11 mouse cellular contexts compared by ENCODE assay signal in the genomic region with DNA sequence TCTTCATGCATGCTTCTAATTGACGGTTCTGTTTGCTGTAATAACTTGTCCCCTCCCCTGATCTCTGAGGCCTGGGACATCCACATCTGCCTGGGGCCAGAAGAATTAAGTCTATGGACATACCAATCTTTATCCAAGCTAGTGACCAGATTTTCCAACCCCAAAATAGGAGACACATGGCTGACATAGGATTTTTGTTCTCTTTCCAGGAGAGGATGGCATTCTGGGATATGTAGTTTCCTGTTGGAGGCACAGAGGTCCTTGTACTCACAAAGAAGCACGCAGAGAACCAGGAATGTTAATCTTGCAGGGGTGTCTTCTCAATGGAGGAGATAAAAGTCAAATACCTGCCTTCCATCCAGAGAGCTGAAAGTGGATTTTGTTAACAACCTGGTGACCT. TPM values are rescaled to one million over a fixed set of nuclear protein-coding genes. Genes with fewer than 3 reads are reported as not detected.
DNase-seq lines count a peak whose midpoint lies in the region; ATAC-seq and TF ChIP-seq lines count a peak whose summit lies in the region.
"Had no signal": no experiment of that assay in that cellular context is flagged by ENCODE, and none has a peak within 500 bp of the region (broad histone marks: within the 10 kb centered on the region; RNA-seq: fewer than 3 reads in every experiment).

No protein-coding gene starts in this region.

- no peaks in the 10 kb centered on the region for H3K27me3 ChIP-seq in hindbrain, postnatal 0 days (ENCODE audit: insufficient read depth, low read length)
- H3K27me3 ChIP-seq in hindbrain, embryonic 13.5 days, result peaks cover 60% of the 10 kb centered on the region
- H3K27me3 ChIP-seq in C2C12 (ENCODE audit: control insufficient read depth, insufficient read depth, insufficient read length), result no peaks in the 10 kb centered on the region
- H3K27me3 ChIP-seq in embryonic facial prominence, embryonic 14.5 days (replicated peaks; ENCODE audit: control insufficient read depth, insufficient read depth, low read length), result peaks cover 4% of the 10 kb centered on the region; the same call in 1 of the 2 replicates

- H3K27ac ChIP-seq in hindbrain, postnatal 0 days, result no peak overlapping the region
- H3K27ac ChIP-seq in hindbrain, embryonic 13.5 days, result no peak overlapping the region
- peak overlapping the region; percentile 59; the same call in 1 of the 2 replicates for H3K27ac ChIP-seq in embryonic facial prominence, embryonic 14.5 days (replicated peaks; ENCODE audit: low read depth, low read length)
- H3K27ac ChIP-seq: hindbrain, embryonic 10.5 days; neural tube, embryonic 13.5 days had no signal

- no peak overlapping the region for H3ac ChIP-seq in C2C12 (ENCODE audit: control insufficient read depth, insufficient read length, low read depth)

- H3K36me3 ChIP-seq in hindbrain, postnatal 0 days (ENCODE audit: insufficient read depth, low read length), result no peaks in the 10 kb centered on the region
- H3K36me3 ChIP-seq in hindbrain, embryonic 13.5 days, result no peaks in the 10 kb centered on the region
- H3K36me3 ChIP-seq in C2C12 (ENCODE audit: control insufficient read depth, insufficient read depth), result no peaks in the 10 kb centered on the region
- H3K36me3 ChIP-seq in embryonic facial prominence, embryonic 14.5 days (ENCODE audit: control insufficient read depth, insufficient read depth, low read length), result no peaks in the 10 kb centered on the region
- H3K36me3 ChIP-seq: hindbrain, embryonic 10.5 days; neural tube, embryonic 13.5 days had no signal

- H3K4me3 ChIP-seq in hindbrain, postnatal 0 days (ENCODE audit: low read length), result no peak overlapping the region
- H3K4me3 ChIP-seq in hindbrain, embryonic 13.5 days, result no peak overlapping the region
- H3K4me3 ChIP-seq in C2C12 (ENCODE audit: insufficient read depth, poor library complexity, severe bottlenecking), result peak overlapping the region; percentile 14
- no peak overlapping the region for H3K4me3 ChIP-seq in embryonic facial prominence, embryonic 14.5 days (ENCODE audit: low read depth, low read length)
- H3K4me3 ChIP-seq: hindbrain, embryonic 10.5 days; neural tube, embryonic 13.5 days had no signal

- H3K79me2 ChIP-seq in C2C12 (ENCODE audit: control insufficient read depth, insufficient read depth), result no peaks in the 10 kb centered on the region

- no peak overlapping the region for H3K9ac ChIP-seq in hindbrain, postnatal 0 days (replicated peaks; ENCODE audit: low read length)
- no peak overlapping the region for H3K9ac ChIP-seq in hindbrain, embryonic 13.5 days
- H3K9ac ChIP-seq in embryonic facial prominence, embryonic 14.5 days (ENCODE audit: low read depth, low read length), result no peak overlapping the region
- H3K9ac ChIP-seq: neural tube, embryonic 13.5 days had no signal

- peak; percentile 21 for DNase-seq in cerebellum, adult 9-11 months
- DNase-seq in cerebellum, adult 18-20 months, result no peak
- peak; percentile 40 for DNase-seq in hindbrain, postnatal 0 days (ENCODE audit: low spot score)
- DNase-seq in embryonic facial prominence, embryonic 14.5 days (ENCODE audit: low spot score), result peak; percentile 54
- no peak for DNase-seq in ovary, postnatal 14 days (ENCODE audit: low spot score)
- DNase-seq: lung, adult 2 months had no signal

- no peaks in the 10 kb centered on the region for H3K79me3 ChIP-seq in C2C12 (ENCODE audit: low read depth)

- H3K4me2 ChIP-seq in hindbrain, postnatal 0 days (ENCODE audit: low read depth, low read length), result no peak overlapping the region
- no peak overlapping the region for H3K4me2 ChIP-seq in hindbrain, embryonic 13.5 days
- peak overlapping the region; percentile 27; the same call in 1 of the 2 replicates for H3K4me2 ChIP-seq in embryonic facial prominence, embryonic 14.5 days (ENCODE audit: low read depth, low read length)
- H3K4me2 ChIP-seq: neural tube, embryonic 13.5 days had no signal

- no peaks in the 10 kb centered on the region for H3K4me1 ChIP-seq in hindbrain, postnatal 0 days (ENCODE audit: insufficient read depth, low read length)
- peaks cover 11% of the 10 kb centered on the region for H3K4me1 ChIP-seq in hindbrain, embryonic 13.5 days (replicated peaks)
- H3K4me1 ChIP-seq in embryonic facial prominence, embryonic 14.5 days (ENCODE audit: control insufficient read depth, insufficient read depth, low read length), result peaks cover 28% of the 10 kb centered on the region

- 50% methylated on average over 2 of the region's 2 CpGs for WGBS in hindbrain, postnatal 0 days
- 57% methylated on average over 2 of the region's 2 CpGs for WGBS in hindbrain, embryonic 13.5 days
- WGBS in embryonic facial prominence, embryonic 14.5 days, result 52% methylated on average over 2 of the region's 2 CpGs

- ATAC-seq in hindbrain, postnatal 0 days, result no peak
- ATAC-seq in hindbrain, embryonic 13.5 days (ENCODE audit: low FRiP score), result no peak
- no peak for ATAC-seq in embryonic facial prominence, embryonic 14.5 days (ENCODE audit: low read depth)
- ATAC-seq in megakaryocyte progenitor cell, adult 5-6 weeks (replicated peaks; ENCODE audit: poor library complexity), result no peak

- no peaks in the 10 kb centered on the region for H3K9me3 ChIP-seq in hindbrain, postnatal 0 days (ENCODE audit: low read length)
- no peaks in the 10 kb centered on the region for H3K9me3 ChIP-seq in hindbrain, embryonic 13.5 days
- no peaks in the 10 kb centered on the region for H3K9me3 ChIP-seq in embryonic facial prominence, embryonic 14.5 days (ENCODE audit: control insufficient read depth, low read length)
- H3K9me3 ChIP-seq: hindbrain, embryonic 10.5 days; neural tube, embryonic 13.5 days had no signal

- TF ChIP-seq CTCF in hindbrain, postnatal 0 days (IDR thresholded peaks at IDR 0.05; ENCODE audit: low read depth), result no peak
- TF ChIP-seq CTCF in C2C12 (IDR thresholded peaks at IDR 0.05; ENCODE audit: control insufficient read depth, insufficient read depth, insufficient read length), result no peak

TF ChIP-seq in C2C12, 6 proteins besides CTCF, POLR2A, EP300 and RAD21:
- TF ChIP-seq MYOG (IDR thresholded peaks at IDR 0.05; ENCODE audit: control insufficient read depth, extremely low read depth, insufficient read length) (no peak), USF1 (IDR thresholded peaks at IDR 0.05; ENCODE audit: low read depth) (no peak), FOSL1 (IDR thresholded peaks at IDR 0.05; ENCODE audit: insufficient read depth, low read length, poor library complexity, severe bottlenecking) (no peak), MYOD1 (IDR thresholded peaks at IDR 0.05; ENCODE audit: control insufficient read depth, insufficient read length, low read depth) (no peak), CEBPB (IDR thresholded peaks at IDR 0.05; ENCODE audit: low read depth) (no peak), MAX (IDR thresholded peaks at IDR 0.05) (no peak)
TF ChIP-seq in C2C12: peak in this region for 0.

RNA-seq across cellular contexts. Expression of gene Creb3l1, which starts 28.5 kb away (rescaled TPM):
- total RNA-seq in hindbrain, postnatal 0 days (2014; rRNA removed), result 3.4 and 3.5 TPM in 2 replicates
- 3.2 and 3.5 TPM in 2 replicates for polyA plus RNA-seq in hindbrain, postnatal 0 days (2015; fragmentation: Nextera tagmentation; extraction: Ambion mirVana)
- polyA plus RNA-seq in hindbrain, embryonic 13.5 days (2015; fragmentation: Nextera tagmentation; extraction: Ambion mirVana), result 1.3 and 2.4 TPM in 2 replicates
- 87.1 TPM for polyA plus RNA-seq in C2C12 (2012; fragmentation: generic; extraction: Trizol)
- 42.6 and 56.6 TPM in 2 replicates for polyA plus RNA-seq in embryonic facial prominence, embryonic 14.5 days (2014; fragmentation: Nextera tagmentation; extraction: Ambion mirVana)
- 1.1 and 2.0 TPM in 2 replicates for total RNA-seq in megakaryocyte progenitor cell, adult 5-6 weeks (2015)
- total RNA-seq in megakaryocyte progenitor cell, adult 5-6 weeks (2017), result 0.10 and 0.37 TPM in 2 replicates

RNA-seq across cellular contexts. Expression of gene Phf21a, which starts 40.2 kb away (rescaled TPM):
- total RNA-seq in hindbrain, postnatal 0 days (2014; rRNA removed), result 109 and 175 TPM in 2 replicates
- polyA plus RNA-seq in hindbrain, postnatal 0 days (2015; fragmentation: Nextera tagmentation; extraction: Ambion mirVana), result 26.4 and 26.6 TPM in 2 replicates
- polyA plus RNA-seq in hindbrain, embryonic 13.5 days (2015; fragmentation: Nextera tagmentation; extraction: Ambion mirVana), result 38.4 and 39.6 TPM in 2 replicates
- polyA plus RNA-seq in C2C12 (2012; fragmentation: generic; extraction: Trizol), result 8.5 TPM
- 21.0 and 24.8 TPM in 2 replicates for polyA plus RNA-seq in embryonic facial prominence, embryonic 14.5 days (2014; fragmentation: Nextera tagmentation; extraction: Ambion mirVana)
- 48.4 and 49.5 TPM in 2 replicates for total RNA-seq in megakaryocyte progenitor cell, adult 5-6 weeks (2015)
- total RNA-seq in megakaryocyte progenitor cell, adult 5-6 weeks (2017), result 23.2 and 24.3 TPM in 2 replicates

Comparison
In these comparisons a context has a peak if more than half of its experiments do, and no peak if none do; other contexts are left out.
1. DNase-seq: peak in cerebellum, adult 9-11 months (single experiment), hindbrain, postnatal 0 days (single experiment) and embryonic facial prominence, embryonic 14.5 days (single experiment); none in cerebellum, adult 18-20 months (0 of 2) and ovary, postnatal 14 days (single experiment).